Mouse (Mus musculus): ENCODE results near the gene Rpl27.
"Not testable (repeated sequence)": the region's sequence is repeated elsewhere in the genome, so short reads cannot be mapped to it uniquely, and the experiment has no call there.

Rpl27 gene

GRCm38 (mm10) chr11:101447786-101448185 is 5.7 kb downstream of the Rpl27 start:
- DNase-seq (ENCODE audit: low read depth), result no peak

- DNase-seq (ENCODE audit: low read depth), result peak; percentile 94
Observed at GRCm38 (mm10) chr11:101448274-101448746, 6.2 kb downstream of the Rpl27 start, which contains the start of gene Ifi35. Ifi35 (plus strand) TSS chr11:101448407.

DNA sequence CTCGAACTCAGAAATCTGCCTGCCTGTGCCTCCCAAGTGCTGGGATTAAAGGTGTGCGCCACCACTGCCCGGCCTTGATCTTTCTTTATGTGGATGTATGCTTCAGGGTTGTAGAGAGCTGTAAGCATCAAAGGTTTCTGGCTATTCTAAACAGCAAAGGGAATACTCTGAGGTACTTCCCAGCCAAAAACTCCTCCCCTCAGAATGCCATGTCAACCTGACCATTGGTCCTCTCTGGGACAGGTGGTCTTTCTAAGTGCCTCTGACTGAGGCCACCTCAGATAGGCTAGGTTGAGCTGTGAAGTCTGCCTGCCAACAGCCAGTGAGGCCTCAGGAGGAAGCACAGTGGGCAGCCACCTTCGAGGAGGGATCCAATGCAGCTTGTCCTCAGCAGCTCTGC is 6.8 kb downstream of the Rpl27 start:
- DNase-seq (ENCODE audit: low read depth), result peak; percentile 37

GRCm38 (mm10) chr11:101449596-101449995 is 7.5 kb downstream of the Rpl27 start:
- not testable (repeated sequence) for DNase-seq (ENCODE audit: low read depth)

GRCm38 (mm10) chr11:101450394-101450793 is 8.3 kb downstream of the Rpl27 start:
- DNase-seq (ENCODE audit: low read depth), result peak; percentile 61

DNA sequence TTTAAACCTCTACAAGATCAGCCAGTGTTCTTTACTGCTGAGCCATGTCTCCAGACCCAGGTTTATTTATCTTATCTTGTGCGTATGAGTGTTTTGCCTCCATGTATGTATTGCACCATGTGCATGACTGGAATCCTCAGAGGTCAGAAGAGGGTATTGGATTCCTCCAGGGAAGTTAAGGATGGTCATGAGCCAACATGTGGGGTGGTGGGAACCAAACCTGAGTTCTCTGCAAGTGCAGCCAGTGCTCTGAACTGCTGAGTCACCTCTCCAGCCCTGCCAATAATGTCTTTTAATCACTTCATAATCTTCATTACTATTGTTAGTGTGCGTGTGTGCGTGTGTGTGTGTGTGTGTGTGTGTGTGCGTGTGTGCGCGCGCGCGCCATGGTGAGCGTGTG is 9.4 kb downstream of the Rpl27 start:
- peak; percentile 67 for DNase-seq (ENCODE audit: low read depth)

DNA sequence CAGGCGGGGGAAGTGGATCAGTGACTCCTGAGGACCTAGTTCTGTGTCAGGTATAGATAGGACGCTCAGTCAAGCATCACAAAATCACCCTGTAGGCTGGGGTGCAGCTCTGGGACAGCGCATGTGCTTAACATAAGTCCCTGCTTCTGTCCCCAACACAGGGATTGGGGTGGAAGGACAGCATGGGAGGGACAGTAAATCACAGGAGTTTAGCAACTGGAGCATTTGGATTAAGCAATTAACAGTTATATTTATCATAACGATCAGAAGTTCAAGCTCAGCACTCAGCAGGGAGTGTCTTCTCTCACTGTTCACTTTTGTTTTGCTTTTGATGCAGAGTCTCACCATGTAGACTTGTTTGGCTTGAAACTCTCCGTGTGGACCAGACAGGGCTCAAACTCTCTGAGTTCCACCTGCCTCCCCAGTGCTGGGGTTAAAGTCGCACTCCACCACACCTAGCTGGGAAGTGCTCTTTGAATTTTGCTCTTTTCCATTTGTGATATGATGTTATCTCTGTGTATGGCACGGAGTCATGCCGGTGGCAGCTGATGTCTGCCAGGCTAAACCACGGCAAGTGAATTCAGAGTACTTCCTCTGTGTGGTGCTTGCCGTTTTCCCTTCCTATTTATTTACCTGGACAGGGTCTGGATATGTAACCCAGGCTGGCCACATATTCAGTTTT is 10.1 kb downstream of the Rpl27 start:
- DNase-seq (ENCODE audit: low read depth), result no peak

- peak; percentile 62 for DNase-seq (ENCODE audit: low read depth)
Observed at GRCm38 (mm10) chr11:101454702-101455101, 12.6 kb downstream of the Rpl27 start.

DNA sequence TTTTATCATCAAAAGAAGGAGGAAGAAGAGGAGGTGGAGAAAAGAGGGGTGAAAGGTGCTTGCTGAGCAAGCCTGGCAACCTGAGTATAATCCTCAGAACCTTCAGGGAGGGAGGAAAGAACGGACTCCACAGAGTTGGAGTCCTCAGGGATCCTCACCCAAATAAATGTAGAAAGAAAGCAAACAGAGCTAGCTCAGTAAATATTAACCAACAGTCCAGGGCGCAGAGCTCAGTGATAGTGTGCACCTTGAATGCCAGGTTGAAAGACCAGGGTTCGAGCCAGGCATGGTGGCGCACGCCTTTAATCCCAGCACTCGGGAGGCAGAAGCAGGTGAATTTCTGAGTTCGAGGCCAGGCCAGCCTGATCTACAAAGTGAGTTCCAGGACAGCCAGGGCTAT is 13.5 kb downstream of the Rpl27 start:
- DNase-seq (ENCODE audit: low read depth), result no peak

DNA sequence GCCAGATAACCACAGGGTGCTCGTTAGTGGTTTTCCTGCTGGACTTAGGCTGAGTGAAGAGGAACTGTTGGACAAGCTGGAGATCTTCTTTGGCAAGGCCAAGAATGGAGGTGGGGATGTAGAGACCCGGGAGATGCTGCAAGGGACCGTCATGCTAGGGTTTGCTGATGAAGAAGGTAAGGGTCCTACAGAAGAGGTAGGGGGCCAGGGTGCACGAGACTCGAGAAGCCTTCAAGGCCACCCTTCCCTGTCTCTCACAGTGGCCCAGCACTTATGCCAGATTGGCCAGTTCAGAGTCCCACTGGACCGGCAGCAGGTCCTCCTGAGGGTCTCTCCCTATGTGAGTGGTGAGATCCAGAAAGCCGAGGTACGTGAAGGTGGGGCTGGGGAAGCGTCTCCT is 15.5 kb downstream of the Rpl27 start:
- no peak for DNase-seq (ENCODE audit: low read depth)

- no peak for DNase-seq (ENCODE audit: low read depth)
Observed at GRCm38 (mm10) chr11:101458217-101458616, 16.1 kb downstream of the Rpl27 start.

DNA sequence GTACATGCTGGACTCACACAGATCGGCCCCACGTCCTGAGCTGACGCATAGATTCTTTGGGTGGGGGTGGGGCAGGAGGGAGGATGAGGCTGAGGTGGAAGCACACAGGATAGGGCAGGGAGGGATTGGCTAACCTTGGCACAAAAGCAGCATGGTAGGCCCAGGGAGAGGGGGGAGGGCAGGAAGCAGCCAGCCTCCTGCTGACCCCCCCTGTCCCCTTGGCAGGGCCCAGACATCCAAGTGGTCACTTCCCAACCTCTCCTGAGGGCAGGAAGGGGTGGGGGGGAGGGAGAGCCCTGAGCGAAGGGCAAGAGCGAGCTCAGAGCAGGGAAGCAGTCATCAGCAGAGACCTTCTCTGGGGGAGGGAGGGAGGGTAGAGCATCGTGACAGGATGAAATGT is 17.6 kb downstream of the Rpl27 start:
- no peak for DNase-seq (ENCODE audit: low read depth)

- no peak for DNase-seq (ENCODE audit: low read depth)
Observed at GRCm38 (mm10) chr11:101460321-101460720, 18.2 kb downstream of the Rpl27 start.

DNA sequence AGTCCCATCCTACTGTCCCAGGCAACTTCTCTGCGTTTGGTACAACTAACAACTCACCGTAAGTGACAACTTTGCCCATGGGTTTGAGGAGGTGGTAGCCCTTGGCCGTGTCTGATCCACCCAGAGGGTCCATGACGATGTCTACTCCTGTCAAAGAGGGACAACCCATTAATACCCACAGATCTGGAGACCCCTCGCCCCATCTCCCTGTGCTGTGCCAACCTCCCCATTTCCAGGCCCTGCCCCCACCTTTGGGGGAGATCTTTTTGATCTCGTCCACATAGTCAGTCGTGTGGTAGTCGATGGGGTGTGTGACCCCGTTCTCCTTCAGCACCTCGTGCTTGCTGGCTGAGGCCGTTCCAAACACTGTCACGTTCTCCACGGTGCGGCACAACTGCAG is 20.0 kb downstream of the Rpl27 start:
- DNase-seq (ENCODE audit: low read depth), result no peak

DNA sequence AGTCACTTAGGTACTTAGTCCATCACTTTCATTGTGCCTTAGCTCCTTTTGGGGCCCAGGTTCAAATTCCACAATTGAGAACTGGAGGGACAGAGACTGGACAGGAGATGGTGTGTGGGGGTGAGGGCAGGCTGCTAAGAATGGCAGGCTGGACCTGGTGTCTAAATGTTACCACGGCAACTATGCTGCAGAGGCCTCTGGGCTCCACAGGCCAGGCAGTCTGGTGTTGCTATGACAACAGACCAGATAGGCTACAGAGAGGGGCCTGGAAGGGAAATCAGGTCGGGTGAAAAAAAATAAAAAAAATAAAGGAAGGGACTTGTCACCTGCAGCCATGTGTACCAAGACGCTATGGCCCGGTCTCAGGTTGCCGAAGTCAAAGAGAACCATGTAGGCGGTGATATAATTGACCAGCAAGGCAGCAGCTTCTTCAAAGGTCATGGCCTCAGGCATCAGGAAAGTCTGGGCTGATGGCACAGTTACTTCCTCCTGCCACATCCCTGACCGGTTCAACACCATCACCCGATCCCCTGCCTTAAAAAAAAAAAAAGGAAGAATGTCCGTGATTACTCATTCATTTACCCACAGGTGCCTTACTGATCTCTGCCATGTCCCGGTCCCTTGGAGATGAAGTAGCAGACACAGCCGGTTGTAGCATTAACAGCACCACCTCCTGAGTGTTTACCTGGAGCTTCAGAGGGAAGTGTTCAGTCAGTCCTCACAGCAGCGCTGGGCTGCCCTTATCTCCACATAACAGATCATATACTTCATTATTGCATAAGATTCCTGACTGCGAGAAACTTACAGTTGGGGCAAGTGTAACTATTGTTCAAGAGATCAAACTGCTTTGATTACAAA is 20.7 kb downstream of the Rpl27 start:
- DNase-seq (ENCODE audit: low read depth), result no peak

DNA sequence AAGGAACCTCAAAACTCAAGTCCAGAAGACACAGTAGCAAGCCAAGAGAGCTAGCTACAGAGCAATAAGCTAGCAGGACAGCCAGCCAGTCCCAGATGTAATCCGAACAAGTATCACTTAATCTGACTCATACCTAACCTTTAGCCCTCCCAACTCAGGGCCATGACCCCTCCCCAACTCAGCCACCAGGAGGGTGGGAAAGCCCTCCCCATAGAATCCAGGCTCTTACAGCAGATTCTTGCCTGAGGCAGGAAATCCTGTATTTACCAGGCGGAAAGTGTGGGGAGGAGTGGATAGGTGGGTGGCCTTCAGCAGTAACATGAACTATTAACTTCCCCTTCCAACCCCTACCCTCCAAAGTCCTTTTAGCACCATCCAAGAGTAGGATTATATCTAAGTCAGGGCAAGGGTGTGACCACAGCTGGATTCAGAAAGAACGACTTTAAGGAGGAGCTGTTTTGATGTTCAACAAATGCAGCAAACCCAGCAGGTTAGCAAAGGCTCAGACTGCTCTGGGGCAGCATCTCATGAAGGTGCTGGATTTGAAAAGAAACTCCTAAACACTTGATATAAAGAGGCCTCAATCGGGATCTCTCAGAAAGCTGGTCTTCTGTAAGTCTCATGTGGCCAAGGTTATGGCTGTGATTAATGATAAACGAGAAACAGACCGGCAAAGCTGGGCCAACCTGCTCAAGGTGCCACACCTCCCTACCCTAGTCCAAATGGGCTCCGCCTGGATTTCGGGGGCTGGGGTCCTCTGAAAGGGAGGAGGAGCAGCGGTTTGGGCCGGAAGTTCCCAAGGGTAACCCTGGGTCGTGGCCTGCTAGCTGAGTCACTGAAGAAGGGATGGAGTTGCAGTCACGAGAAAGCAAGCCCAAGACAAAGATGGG is 22.4 kb downstream of the Rpl27 start, which contains the start of gene Rnd2:
Rnd2 (plus strand) TSS at position 789 of the 890 bp plus-strand sequence.
- DNase-seq (ENCODE audit: low read depth), result peak; percentile 55

- DNase-seq (ENCODE audit: low read depth), result peak; percentile 94
Observed at GRCm38 (mm10) chr11:101465101-101465868, 23.2 kb downstream of the Rpl27 start.

DNA sequence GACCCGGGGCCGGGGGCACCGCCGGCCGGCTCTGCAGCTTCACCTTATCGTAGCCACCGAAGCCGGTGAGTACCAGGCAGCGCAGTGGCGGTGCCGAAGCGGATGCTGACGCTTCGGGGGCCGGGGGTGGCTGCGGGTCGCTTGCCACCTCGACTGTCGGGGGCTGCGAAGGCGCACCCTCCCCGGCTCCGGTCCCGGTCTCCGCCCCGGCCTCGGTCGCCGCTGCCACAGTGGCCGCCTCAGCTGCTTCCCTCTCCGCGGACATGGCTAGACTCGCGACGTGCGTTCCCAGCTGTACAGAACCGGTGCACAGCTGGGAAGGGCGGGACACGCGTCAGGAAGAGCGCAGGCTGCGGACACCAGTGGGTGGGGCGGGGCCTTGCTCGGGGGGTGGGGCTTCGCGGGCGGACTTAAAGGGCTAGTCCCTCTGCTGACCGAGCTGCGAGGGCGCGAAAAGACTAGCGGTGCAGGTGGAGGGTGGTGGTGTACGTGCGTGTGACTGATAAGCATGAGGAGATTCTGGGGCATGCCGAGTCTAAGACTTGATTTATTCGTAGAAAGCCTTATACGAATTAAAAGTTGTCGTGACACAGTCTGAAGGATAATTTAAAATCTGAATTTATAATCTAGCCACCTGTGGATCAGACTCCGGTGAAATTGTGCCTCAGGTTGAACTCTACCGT is 23.9 kb downstream of the Rpl27 start, which contains the start of gene Vat1:
Vat1 (minus strand) TSS at position 362 of the 683 bp plus-strand sequence.
- peak; percentile 86 for DNase-seq (ENCODE audit: low read depth)

GRCm38 (mm10) chr11:101466552-101466950 is 24.5 kb downstream of the Rpl27 start:
- DNase-seq (ENCODE audit: low read depth), result not testable (repeated sequence)

GRCm38 (mm10) chr11:101467477-101468262 is 25.6 kb downstream of the Rpl27 start:
- DNase-seq (ENCODE audit: low read depth), result peak; percentile 89

All from NIH3T3 (cell line).